ENCODE assay signal across 20 mouse cellular contexts in the genomic region with DNA sequence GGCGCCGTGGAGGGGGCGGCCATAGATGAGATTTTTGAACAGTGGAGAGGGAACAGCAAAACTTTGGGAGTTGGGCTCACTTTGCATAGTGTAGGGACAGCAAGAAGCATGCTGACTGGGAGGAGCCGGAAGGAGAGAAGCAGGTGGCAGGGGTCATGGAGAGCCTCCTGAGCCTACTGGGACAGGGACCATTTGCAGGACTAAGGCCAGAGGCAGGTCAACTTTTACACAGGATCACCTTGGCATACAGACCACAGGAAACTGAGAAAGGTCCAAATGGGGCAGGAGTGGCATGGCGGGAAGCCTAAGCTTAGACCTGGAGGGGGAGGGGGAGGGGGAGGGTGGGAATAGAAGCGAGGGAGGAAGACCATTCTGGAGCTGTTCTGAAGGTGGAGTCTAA.
"Had no signal": no experiment of that assay in that cellular context is flagged by ENCODE, and none has a peak within 500 bp of the region (broad histone marks: within the 10 kb centered on the region; RNA-seq: fewer than 3 reads in every experiment).

No protein-coding gene starts in this region.

- H3K27ac ChIP-seq: left cerebral cortex, adult 2 months; liver, embryonic 12.5 days; liver, embryonic 15.5 days; lung, embryonic 15.5 days; midbrain, embryonic 10.5 days; neural tube, embryonic 12.5 days; neural tube, embryonic 15.5 days; stomach, embryonic 15.5 days had no signal

- H3K4me3 ChIP-seq: left cerebral cortex, adult 2 months; liver, embryonic 12.5 days; liver, embryonic 15.5 days; lung, embryonic 15.5 days; megakaryocyte, embryonic 14.5 days; midbrain, embryonic 10.5 days; neural tube, embryonic 12.5 days; neural tube, embryonic 15.5 days; stomach, embryonic 15.5 days had no signal

- H3K27me3 ChIP-seq: liver, embryonic 12.5 days; liver, embryonic 15.5 days; lung, embryonic 15.5 days; neural tube, embryonic 15.5 days; stomach, embryonic 15.5 days had no signal

- H3K36me3 ChIP-seq: liver, embryonic 12.5 days; liver, embryonic 15.5 days; lung, embryonic 15.5 days; stomach, embryonic 15.5 days had no signal

- H3K4me2 ChIP-seq: liver, embryonic 12.5 days; liver, embryonic 15.5 days; lung, embryonic 15.5 days; neural tube, embryonic 12.5 days; neural tube, embryonic 15.5 days; stomach, embryonic 15.5 days had no signal

- H3K9me3 ChIP-seq: liver, embryonic 12.5 days; liver, embryonic 15.5 days; lung, embryonic 15.5 days; midbrain, embryonic 10.5 days; neural tube, embryonic 12.5 days; neural tube, embryonic 15.5 days; stomach, embryonic 15.5 days had no signal

- ATAC-seq: liver, embryonic 12.5 days had no signal

- H3K4me1 ChIP-seq: liver, embryonic 12.5 days; lung, embryonic 15.5 days; megakaryocyte, embryonic 14.5 days; stomach, embryonic 15.5 days had no signal

- DNase-seq: kidney, adult 2 months; kidney, postnatal 10 days; kidney, postnatal 36 days; layer of hippocampus, postnatal 36 days; lung, adult 18-20 months; lung, postnatal 10 days; midbrain, embryonic 14.5 days; retina, postnatal 1 day; right cerebral cortex, postnatal 25 days; spleen, adult 18-20 months; thymus, postnatal 25 days had no signal

- H3K9ac ChIP-seq: liver, embryonic 12.5 days; liver, embryonic 15.5 days; lung, embryonic 15.5 days; neural tube, embryonic 12.5 days; neural tube, embryonic 15.5 days; stomach, embryonic 15.5 days had no signal
